Mouse (Mus musculus): ENCODE results near the gene Tmem216. TPM values are rescaled to one million over a fixed set of nuclear protein-coding genes. Genes with fewer than 3 reads are reported as not detected.

Gene Tmem216
- total RNA-seq (2014; fragmentation: Nextera tagmentation) (20.3 and 25.6 TPM in 2 replicates), total RNA-seq (2017) (14.6 and 17.5 TPM in 2 replicates), polyA plus RNA-seq (2012) (1.7 and 1.9 TPM in 2 replicates)

DNA sequence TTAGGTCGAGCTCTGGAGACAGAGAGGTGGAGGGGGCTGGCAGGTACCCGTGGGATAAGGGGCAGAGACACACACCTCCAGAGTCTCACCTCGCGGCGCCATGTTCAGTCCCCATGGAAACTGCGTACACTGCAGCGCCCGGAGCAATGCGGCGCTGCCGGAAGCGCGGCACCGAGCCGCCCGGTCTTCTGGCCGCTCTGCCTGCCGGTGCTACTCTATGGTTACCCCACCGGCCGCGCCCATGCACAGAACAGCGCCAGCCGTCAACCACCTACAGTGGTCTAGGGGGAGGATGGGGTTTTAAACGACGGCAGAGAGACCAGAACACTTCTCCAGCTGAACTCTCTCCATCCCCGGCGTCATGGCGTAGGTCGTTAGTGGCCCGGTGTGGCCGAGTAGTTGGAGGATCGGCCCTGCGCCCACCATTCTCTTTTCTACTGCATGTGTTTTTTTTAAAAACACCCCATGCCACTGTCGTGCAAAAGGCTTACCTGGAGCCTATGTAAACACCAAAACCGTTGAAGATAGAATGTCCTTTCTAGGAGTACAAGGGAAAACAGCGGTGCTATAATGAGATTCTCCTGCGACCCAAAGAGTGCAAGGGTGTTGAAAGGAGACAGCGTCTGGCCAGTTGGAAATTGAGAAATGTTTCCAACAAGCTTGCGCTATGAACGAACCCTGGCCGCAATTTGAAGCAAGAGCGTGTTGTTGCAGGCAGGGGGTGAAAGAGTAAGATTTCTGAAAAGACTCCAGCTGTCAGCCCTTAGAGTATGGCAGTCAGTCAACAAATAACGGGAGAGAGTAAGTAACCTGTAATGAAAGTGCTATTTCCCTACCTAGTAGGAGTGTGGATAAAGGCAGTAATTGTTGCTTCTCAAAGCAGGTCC, at the start of gene Tmem216:
Tmem216 (minus strand) TSS at position 615 of the 887 bp plus-strand sequence.
- peak; percentile 81 for ATAC-seq (ENCODE audit: extremely low read depth, insufficient number of reproducible peaks, low FRiP score, poor library complexity, severe bottlenecking)
- DNase-seq (ENCODE audit: low spot score): peak; percentile 77
- peaks cover 24% of the 10 kb centered on the region for H3K4me1 ChIP-seq (ENCODE audit: insufficient read depth, low read depth, low read length)
- peak within 1 kb of the TSS; percentile 72 for H3K4me3 ChIP-seq (ENCODE audit: low read depth, low read length)
- TF ChIP-seq POLR2AphosphoS5 (IDR thresholded peaks at IDR 0.05; ENCODE audit: insufficient replicate concordance, low read depth, low read length): no peak
- TF ChIP-seq CTCF (IDR thresholded peaks at IDR 0.05; ENCODE audit: low read depth, low read length): no peak
- TF ChIP-seq GATA2 (IDR thresholded peaks at IDR 0.05; ENCODE audit: borderline replicate concordance, low read depth, low read length): no peak
- TF ChIP-seq GATA1 (IDR thresholded peaks at IDR 0.05; ENCODE audit: borderline replicate concordance, low read length): no peak
- H3K36me3 ChIP-seq (replicated peaks): peaks cover 33% of the 10 kb centered on the region
- no peaks in the 10 kb centered on the region for H3K9me3 ChIP-seq (replicated peaks)
- H3K27me3 ChIP-seq (ENCODE audit: insufficient read depth, low read length): no peaks in the 10 kb centered on the region

GRCm38 (mm10) chr19:10605293-10605900, 49.4 kb upstream of the Tmem216 start, which contains the start of the genes Ddb1 and Tkfc:
Gene Ddb1, plus strand, starts transcription at chr19:10605327.
Gene Tkfc, minus strand, starts transcription at chr19:10605654.
- H3K9me3 ChIP-seq (replicated peaks): no peaks in the 10 kb centered on the region
- TF ChIP-seq TAL1 (conservative IDR thresholded peaks at IDR 0.05; ENCODE audit: low read depth, low read length) (no peak), CTCF (IDR thresholded peaks at IDR 0.05; ENCODE audit: low read depth, low read length) (no peak)
- peaks cover 52% of the 10 kb centered on the region for H3K36me3 ChIP-seq (replicated peaks)
- ATAC-seq (ENCODE audit: extremely low read depth, insufficient number of reproducible peaks, low FRiP score, poor library complexity, severe bottlenecking) (peak; percentile 93), DNase-seq (ENCODE audit: low spot score) (peak; percentile 91)
- H3K4me1 ChIP-seq (ENCODE audit: insufficient read depth, low read depth, low read length): peaks cover 63% of the 10 kb centered on the region
- H3K4me3 ChIP-seq (ENCODE audit: low read depth, low read length): peak within 1 kb of the TSS; percentile 90
- H3K27me3 ChIP-seq (ENCODE audit: insufficient read depth, low read length): no peaks in the 10 kb centered on the region

DNA sequence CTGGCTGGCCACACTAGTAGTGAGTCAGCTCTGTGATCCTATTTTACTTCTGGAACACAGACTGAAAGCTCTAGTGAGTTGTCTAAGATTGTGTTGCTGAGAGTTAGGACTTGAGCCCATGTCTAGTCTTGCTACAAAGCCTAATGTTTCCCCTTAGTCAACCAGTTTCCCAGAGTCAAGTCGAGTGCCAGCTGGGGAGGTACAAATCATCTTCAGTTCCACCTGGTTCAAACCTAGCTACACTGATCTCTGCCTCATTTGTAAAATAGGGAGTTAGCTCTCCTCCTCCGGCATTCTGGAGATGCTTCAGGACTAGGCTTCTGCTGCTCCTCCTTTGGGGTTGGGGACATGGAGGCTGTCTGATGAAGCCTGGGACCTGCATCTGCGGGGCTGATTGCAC, 48.5 kb upstream of the Tmem216 start:
- DNase-seq (ENCODE audit: low spot score) (no peak), ATAC-seq (ENCODE audit: extremely low read depth, insufficient number of reproducible peaks, low FRiP score, poor library complexity, severe bottlenecking) (no peak)
- TF ChIP-seq GATA2 (IDR thresholded peaks at IDR 0.05; ENCODE audit: borderline replicate concordance, low read depth, low read length) (no peak), CTCF (IDR thresholded peaks at IDR 0.05; ENCODE audit: low read depth, low read length) (no peak), POLR2AphosphoS5 (IDR thresholded peaks at IDR 0.05; ENCODE audit: insufficient replicate concordance, low read depth, low read length) (no peak), GATA1 (IDR thresholded peaks at IDR 0.05; ENCODE audit: borderline replicate concordance, low read length) (no peak), TAL1 (conservative IDR thresholded peaks at IDR 0.05; ENCODE audit: low read depth, low read length) (no peak)
- no peaks in the 10 kb centered on the region for H3K9me3 ChIP-seq (replicated peaks)
- H3K4me3 ChIP-seq (ENCODE audit: low read depth, low read length): peak overlapping the region; percentile 90
- H3K4me1 ChIP-seq (ENCODE audit: insufficient read depth, low read depth, low read length): peaks cover 58% of the 10 kb centered on the region
- peaks cover 52% of the 10 kb centered on the region for H3K36me3 ChIP-seq (replicated peaks)
- no peaks in the 10 kb centered on the region for H3K27me3 ChIP-seq (ENCODE audit: insufficient read depth, low read length)

GRCm38 (mm10) chr19:10603660-10604523, 47.9 kb upstream of the Tmem216 start:
- Histone ChIP-seq H3K27me3 (ENCODE audit: insufficient read depth, low read length) (no peaks in the 10 kb centered on the region), H3K4me3 (ENCODE audit: low read depth, low read length) (peak overlapping the region; percentile 36; the same call in 1 of the 2 replicates), H3K9me3 (replicated peaks) (no peaks in the 10 kb centered on the region), H3K36me3 (replicated peaks) (peaks cover 52% of the 10 kb centered on the region), H3K4me1 (ENCODE audit: insufficient read depth, low read depth, low read length) (peaks cover 55% of the 10 kb centered on the region)
- ATAC-seq (ENCODE audit: extremely low read depth, insufficient number of reproducible peaks, low FRiP score, poor library complexity, severe bottlenecking): no peak
- no peak for DNase-seq (ENCODE audit: low spot score)
- TF ChIP-seq POLR2AphosphoS5 (IDR thresholded peaks at IDR 0.05; ENCODE audit: insufficient replicate concordance, low read depth, low read length): no peak
- TF ChIP-seq TAL1 (conservative IDR thresholded peaks at IDR 0.05; ENCODE audit: low read depth, low read length): no peak
- TF ChIP-seq GATA1 (IDR thresholded peaks at IDR 0.05; ENCODE audit: borderline replicate concordance, low read length): no peak
- TF ChIP-seq CTCF (IDR thresholded peaks at IDR 0.05; ENCODE audit: low read depth, low read length): no peak
- TF ChIP-seq GATA2 (IDR thresholded peaks at IDR 0.05; ENCODE audit: borderline replicate concordance, low read depth, low read length): no peak

- ATAC-seq (ENCODE audit: extremely low read depth, insufficient number of reproducible peaks, low FRiP score, poor library complexity, severe bottlenecking) (peak; percentile 35; the same call in 1 of the 2 replicates), DNase-seq (ENCODE audit: low spot score) (peak; percentile 67)
- TF ChIP-seq CTCF (IDR thresholded peaks at IDR 0.05; ENCODE audit: low read depth, low read length): peak; percentile 65; the same call in 1 of the 2 replicates
- no peak for TF ChIP-seq TAL1 (conservative IDR thresholded peaks at IDR 0.05; ENCODE audit: low read depth, low read length)
- Histone ChIP-seq H3K36me3 (replicated peaks) (peaks cover 52% of the 10 kb centered on the region), H3K9me3 (replicated peaks) (no peaks in the 10 kb centered on the region), H3K4me1 (ENCODE audit: insufficient read depth, low read depth, low read length) (peaks cover 46% of the 10 kb centered on the region), H3K4me3 (ENCODE audit: low read depth, low read length) (peak overlapping the region; percentile 52; the same call in 1 of the 2 replicates), H3K27me3 (ENCODE audit: insufficient read depth, low read length) (no peaks in the 10 kb centered on the region)
These were observed 46.7 kb upstream of the Tmem216 start for GRCm38 (mm10) chr19:10602787-10603186.

All from G1E (cell line).